Mouse (Mus musculus): ENCODE results near the gene Cdkal1.

DNA sequence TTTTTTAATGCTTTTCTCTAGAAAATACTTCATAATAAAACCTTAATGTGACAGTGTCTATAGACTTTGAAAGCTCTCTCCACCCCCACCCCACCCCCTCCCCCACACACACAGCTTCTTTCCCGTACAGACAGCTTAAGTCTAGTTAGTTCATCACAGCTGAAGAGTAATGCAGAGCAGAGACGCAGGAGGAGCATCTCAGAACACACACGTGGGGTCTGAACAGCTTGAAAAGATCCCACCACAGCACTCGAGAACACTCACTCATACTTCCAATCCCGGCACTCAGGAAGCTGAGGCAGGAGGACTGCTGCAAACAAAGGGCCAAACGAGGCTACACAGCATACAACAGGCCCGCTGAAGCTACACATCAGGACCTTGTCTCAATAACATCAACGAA lies 31.1 kb downstream of the Cdkal1 start:
- TF ChIP-seq POLR2A (IDR thresholded peaks at IDR 0.05; ENCODE audit: borderline replicate concordance, control insufficient read depth, low read depth, low read length): no peak
- TF ChIP-seq CTCF (IDR thresholded peaks at IDR 0.05; ENCODE audit: control insufficient read depth, insufficient read depth, low read length): no peak
